ENCODE assay signal across 25 mouse cellular contexts in the genomic region with DNA sequence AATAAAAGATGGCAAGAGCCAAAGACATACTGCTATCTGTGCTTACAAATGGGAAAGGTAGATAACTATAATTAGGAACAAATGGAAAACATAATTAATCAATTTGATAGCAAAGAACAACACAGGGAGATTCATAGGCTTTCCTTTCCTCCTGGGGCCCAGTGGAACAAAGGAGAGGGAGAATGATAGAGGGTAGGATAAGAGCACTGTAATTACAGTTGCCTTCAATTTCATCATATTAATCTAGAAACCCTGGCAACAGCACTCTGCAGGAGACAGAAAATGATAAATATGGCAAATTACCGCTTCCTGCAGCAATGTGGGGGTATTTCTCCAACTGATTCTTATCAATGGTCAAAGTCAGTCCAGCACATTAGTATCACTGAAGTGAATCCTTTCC.
"Had no signal": no experiment of that assay in that cellular context is flagged by ENCODE, and none has a peak within 500 bp of the region (broad histone marks: within the 10 kb centered on the region; RNA-seq: fewer than 3 reads in every experiment).

No protein-coding gene starts in this region.

- H3K36me3 ChIP-seq: limb, embryonic 12.5 days; limb, embryonic 15.5 days; midbrain, embryonic 10.5 days; midbrain, embryonic 13.5 days had no signal

- H3K4me1 ChIP-seq: limb, embryonic 12.5 days; limb, embryonic 15.5 days; megakaryocyte, embryonic 14.5 days; midbrain, embryonic 10.5 days; midbrain, embryonic 13.5 days had no signal

- H3K27ac ChIP-seq: kidney, postnatal 0 days; layer of hippocampus, adult 2 months; left cerebral cortex, adult 2 months; limb, embryonic 12.5 days; limb, embryonic 15.5 days; liver, embryonic 14.5 days; macrophage; midbrain, embryonic 10.5 days; midbrain, embryonic 13.5 days; stomach, postnatal 0 days had no signal

- H3K9me3 ChIP-seq: limb, embryonic 12.5 days; limb, embryonic 15.5 days; megakaryocyte, embryonic 14.5 days; midbrain, embryonic 10.5 days; midbrain, embryonic 13.5 days had no signal

- H3K4me2 ChIP-seq: limb, embryonic 12.5 days; limb, embryonic 15.5 days; liver, embryonic 11.5 days; lung, embryonic 14.5 days; midbrain, embryonic 13.5 days had no signal

- ATAC-seq: intestine, postnatal 0 days; liver, postnatal 0 days; lung, postnatal 0 days; midbrain, embryonic 13.5 days had no signal

- H3K9ac ChIP-seq: limb, embryonic 12.5 days; limb, embryonic 15.5 days; liver, embryonic 14.5 days; liver, postnatal 0 days; lung, embryonic 14.5 days; midbrain, embryonic 13.5 days had no signal

- DNase-seq: kidney, adult 2 months; kidney, postnatal 25 days; layer of hippocampus, postnatal 36 days; left cerebral cortex, postnatal 4 days; liver, postnatal 0 days; lung, embryonic 14.5 days; right cerebral cortex, postnatal 14 days; right cerebral cortex, postnatal 4 days; thymus, adult 2 months; thymus, postnatal 14 days; thymus, postnatal 4 days had no signal

- H3K4me3 ChIP-seq: layer of hippocampus, adult 2 months; left cerebral cortex, adult 2 months; limb, embryonic 12.5 days; limb, embryonic 15.5 days; megakaryocyte, embryonic 14.5 days; midbrain, embryonic 10.5 days; midbrain, embryonic 13.5 days had no signal

- H3K27me3 ChIP-seq: limb, embryonic 12.5 days; limb, embryonic 15.5 days; megakaryocyte, embryonic 14.5 days; midbrain, embryonic 13.5 days had no signal
